In genomic region chr10:4053278-4054061, GRCm38 (mm10) we compare ENCODE assay signal across 11 mouse cellular contexts.
DNase-seq lines count a peak whose midpoint lies in the region; ATAC-seq and TF ChIP-seq lines count a peak whose summit lies in the region.
"Had no signal": no experiment of that assay in that cellular context is flagged by ENCODE, and none has a peak within 500 bp of the region (broad histone marks: within the 10 kb centered on the region; RNA-seq: fewer than 3 reads in every experiment).

No protein-coding gene starts in this region.

- H3K4me2 ChIP-seq in kidney, postnatal 0 days (ENCODE audit: low read length): peak overlapping the region; percentile 19
- H3K4me2 ChIP-seq: liver, embryonic 15.5 days had no signal

- 77% methylated on average over 19 of the region's 19 CpGs for WGBS in embryonic facial prominence, embryonic 10.5 days
- WGBS in kidney, postnatal 0 days: 45% methylated on average over 19 of the region's 19 CpGs

- H3K27me3 ChIP-seq in embryonic facial prominence, embryonic 10.5 days (replicated peaks; ENCODE audit: low read depth, poor library complexity, severe bottlenecking): no peaks in the 10 kb centered on the region
- H3K27me3 ChIP-seq in kidney, postnatal 0 days (ENCODE audit: insufficient read depth, low read length): no peaks in the 10 kb centered on the region
- H3K27me3 ChIP-seq: liver, embryonic 15.5 days had no signal

- ATAC-seq in kidney, postnatal 0 days (replicated peaks; ENCODE audit: low FRiP score, low read depth): peak; percentile 80

- no peaks in the 10 kb centered on the region for H3K9me3 ChIP-seq in embryonic facial prominence, embryonic 10.5 days
- no peaks in the 10 kb centered on the region for H3K9me3 ChIP-seq in kidney, postnatal 0 days (replicated peaks; ENCODE audit: low read length)
- H3K9me3 ChIP-seq: liver, embryonic 15.5 days had no signal

- peaks cover 27% of the 10 kb centered on the region for H3K36me3 ChIP-seq in embryonic facial prominence, embryonic 10.5 days (replicated peaks)
- no peaks in the 10 kb centered on the region for H3K36me3 ChIP-seq in kidney, postnatal 0 days (ENCODE audit: insufficient read depth, low read length)

- peaks cover 7% of the 10 kb centered on the region for H3K4me1 ChIP-seq in embryonic facial prominence, embryonic 10.5 days
- H3K4me1 ChIP-seq in kidney, postnatal 0 days (replicated peaks; ENCODE audit: insufficient read depth, low read length): peaks cover 9% of the 10 kb centered on the region; the same call in 1 of the 2 replicates
- H3K4me1 ChIP-seq: liver, embryonic 15.5 days had no signal

- TF ChIP-seq CTCF in gastrocnemius, adult 2 months (IDR thresholded peaks at IDR 0.05): no peak
- TF ChIP-seq CTCF in kidney, postnatal 0 days (IDR thresholded peaks at IDR 0.05; ENCODE audit: low read depth): no peak

- peak overlapping the region; percentile 25; the same call in 1 of the 2 replicates for H3K4me3 ChIP-seq in gastrocnemius, adult 2 months
- H3K4me3 ChIP-seq in embryonic facial prominence, embryonic 10.5 days: no peak overlapping the region
- H3K4me3 ChIP-seq in kidney, postnatal 0 days (replicated peaks; ENCODE audit: low read depth, low read length): no peak overlapping the region
- H3K4me3 ChIP-seq: liver, embryonic 15.5 days had no signal

- 0 out of 2 replicates have a peak overlapping the region, but pooled peaks have one; percentile 8 for H3K9ac ChIP-seq in kidney, postnatal 0 days (ENCODE audit: low read depth, low read length)
- H3K9ac ChIP-seq: liver, embryonic 15.5 days had no signal

- intact Hi-C loops in gastrocnemius, adult 2 months (cut with DNase I): no loop called here
- intact Hi-C loops in gastrocnemius, postnatal 36 days (cut with DNase I): no loop called here

- DNase-seq in gastrocnemius, adult 2 months: peak; percentile 36
- DNase-seq in gastrocnemius, postnatal 36 days: no peak
- DNase-seq in ZHBTc4 (ENCODE audit: low read depth, low spot score): peak; percentile 32
- DNase-seq in embryonic facial prominence, embryonic 10.5 days (ENCODE audit: low spot score): peak; percentile 24
- peak; percentile 57 for DNase-seq in kidney, postnatal 0 days (ENCODE audit: low spot score)
- DNase-seq in thymus, postnatal 0 days (ENCODE audit: low spot score): no peak
- no peak for DNase-seq in right cerebral cortex, postnatal 14 days
- DNase-seq in layer of hippocampus, postnatal 25 days (ENCODE audit: extremely low spot score in 1 of 2, low spot score in 1 of 2): no peak
- DNase-seq: adrenal gland, postnatal 14 days; thymus, postnatal 25 days had no signal

- peak overlapping the region; percentile 61 for H3K27ac ChIP-seq in gastrocnemius, adult 2 months
- peak overlapping the region; percentile 35; the same call in 1 of the 2 replicates for H3K27ac ChIP-seq in embryonic facial prominence, embryonic 10.5 days (replicated peaks)
- H3K27ac ChIP-seq in kidney, postnatal 0 days: peak overlapping the region; percentile 73
- H3K27ac ChIP-seq: liver, embryonic 15.5 days had no signal

Comparison
In these comparisons a context has a peak if more than half of its experiments do, and no peak if none do; other contexts are left out.
1. DNase-seq: peak in gastrocnemius, adult 2 months (single experiment), ZHBTc4 (single experiment), embryonic facial prominence, embryonic 10.5 days (single experiment) and kidney, postnatal 0 days (single experiment); none in gastrocnemius, postnatal 36 days (0 of 2), thymus, postnatal 0 days (single experiment), right cerebral cortex, postnatal 14 days (single experiment) and layer of hippocampus, postnatal 25 days (0 of 2).
2. Peak in every context shown above with its lines, with median percentiles within 50 percentile points of each other: H3K27ac ChIP-seq.